Mouse (Mus musculus) small intestine, adult 2 months (tissue): ENCODE measurements around the gene Rad51b. TPM values are rescaled to one million over a fixed set of nuclear protein-coding genes. Genes with fewer than 3 reads are reported as not detected.

Experiments used
- H3K27ac ChIP-seq: fragments of 200-500 bp; 2 replicates; pipeline ENCODE4 v1.5.1; 2012; ENCODE audit warnings: low read depth, low read length, control low read depth, inconsistent platforms; ENCODE audit not compliant: insufficient read depth
- H3K27me3 ChIP-seq: fragments of 200-500 bp; 2 replicates; pipeline ENCODE4 v1.6.1; 2012; ENCODE audit warnings: mild to moderate bottlenecking, moderate library complexity, low read length, inconsistent platforms; ENCODE audit not compliant: control insufficient read depth, insufficient read depth
- H3K36me3 ChIP-seq: fragments of 200-500 bp; 2 replicates; pipeline ENCODE4 v1.6.1; 2012; ENCODE audit warnings: mild to moderate bottlenecking, low read length, control low read depth, inconsistent platforms; ENCODE audit not compliant: control insufficient read depth, insufficient read depth
- H3K4me1 ChIP-seq: fragments of 200-500 bp; 2 replicates; pipeline ENCODE4 v1.6.1; 2012; ENCODE audit warnings: low read length, inconsistent platforms, mixed read lengths; ENCODE audit not compliant: control insufficient read depth, insufficient read depth, insufficient read length
- H3K4me3 ChIP-seq: fragments of 200-500 bp; 2 replicates; pipeline ENCODE4 v1.5.1; 2012; ENCODE audit warnings: low read depth, mild to moderate bottlenecking, control low read depth, inconsistent platforms, low read length, moderate library complexity
- CTCF ChIP-seq: fragments of 200-500 bp; IDR thresholded peaks from 2 replicates; pipeline ENCODE4 v1.5.1; 2012; ENCODE audit warnings: low read depth, mild to moderate bottlenecking, control low read depth, inconsistent platforms, low read length, moderate library complexity, mixed read lengths; ENCODE audit not compliant: insufficient replicate concordance, insufficient read length; ENCODE audit errors: extremely low read depth
- POLR2A ChIP-seq: fragments of 200-500 bp; IDR thresholded peaks from 2 replicates; pipeline ENCODE4 v1.6.1; 2012; ENCODE audit warnings: low read depth, mild to moderate bottlenecking, control low read depth, inconsistent platforms, low read length, moderate library complexity
- WGBS: fragments of 180-500 bp; shearing (Covaris S2); methylation state at CpG from one replicate; pipeline ENCODE4 v1.1.7; 2018; 5-methylcytosine and 5-hydroxymethylcytosine counted together
- polyA plus RNA-seq: library from polyadenylated mRNA; depleted of rRNA; stranded (reverse); fragments of >200 nt; gene quantifications from 2 replicates; pipeline ENCODE4 v1.2.3, GENCODE M21; 2012

The Rad51b gene
- polyA plus RNA-seq, 1 experiment, result 0.46 TPM

DNA sequence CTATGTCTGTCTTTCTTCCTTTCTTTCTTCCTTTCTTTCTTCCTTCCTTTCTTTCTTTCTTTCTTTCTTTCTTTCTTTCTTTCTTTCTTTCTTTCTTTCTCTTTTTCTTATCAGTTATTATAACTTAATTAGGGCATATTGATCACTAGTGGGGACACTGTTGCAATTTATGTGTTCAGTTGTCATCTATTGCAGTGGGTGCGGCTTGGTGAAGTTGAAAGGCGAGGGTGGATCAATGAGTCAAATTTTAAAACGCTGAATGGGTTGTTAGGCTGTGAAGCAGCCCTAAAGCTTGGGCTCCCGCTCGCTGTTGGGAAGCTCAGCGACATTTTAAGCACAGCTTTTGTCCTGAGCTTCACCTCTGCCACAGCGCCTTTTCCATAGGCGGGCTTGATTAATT lies 139.0 kb downstream of the Rad51b start:
- Histone ChIP-seq H3K36me3 (no peaks in the 10 kb centered on the region), H3K4me3 (no peak overlapping the region), H3K4me1 (peaks cover 2% of the 10 kb centered on the region; the same call in 1 of the 2 replicates), H3K27me3 (no peaks in the 10 kb centered on the region), H3K27ac (no peak overlapping the region)
- WGBS, result 54% methylated on average over 8 of the region's 8 CpGs
- TF ChIP-seq CTCF, result no peak
- TF ChIP-seq POLR2A, result no peak

DNA sequence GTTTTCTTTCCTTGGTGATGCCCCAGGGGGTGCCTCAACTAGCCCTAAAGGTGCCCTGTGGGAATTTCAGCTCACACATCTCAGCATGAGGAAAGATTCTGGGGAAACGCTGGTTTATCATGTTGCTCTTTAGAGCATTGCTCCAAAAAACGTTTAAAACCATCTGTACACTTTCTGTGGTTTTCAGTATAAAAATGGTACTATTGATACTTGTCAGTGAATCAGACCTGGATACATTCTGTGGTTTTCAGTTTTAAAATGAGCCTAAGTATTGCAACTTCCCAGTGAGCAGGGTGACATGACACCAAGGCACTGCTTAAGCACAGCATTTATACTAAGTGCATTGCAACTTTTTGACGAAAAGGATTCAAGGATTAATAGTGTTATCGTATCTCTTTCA lies 139.8 kb downstream of the Rad51b start:
- Histone ChIP-seq H3K4me1 (peaks cover 6% of the 10 kb centered on the region; the same call in 1 of the 2 replicates), H3K4me3 (no peak overlapping the region), H3K27me3 (no peaks in the 10 kb centered on the region), H3K36me3 (no peaks in the 10 kb centered on the region), H3K27ac (no peak overlapping the region)
- 74% methylated on average over 4 of the region's 4 CpGs for WGBS
- no peak for TF ChIP-seq POLR2A
- no peak for TF ChIP-seq CTCF

DNA sequence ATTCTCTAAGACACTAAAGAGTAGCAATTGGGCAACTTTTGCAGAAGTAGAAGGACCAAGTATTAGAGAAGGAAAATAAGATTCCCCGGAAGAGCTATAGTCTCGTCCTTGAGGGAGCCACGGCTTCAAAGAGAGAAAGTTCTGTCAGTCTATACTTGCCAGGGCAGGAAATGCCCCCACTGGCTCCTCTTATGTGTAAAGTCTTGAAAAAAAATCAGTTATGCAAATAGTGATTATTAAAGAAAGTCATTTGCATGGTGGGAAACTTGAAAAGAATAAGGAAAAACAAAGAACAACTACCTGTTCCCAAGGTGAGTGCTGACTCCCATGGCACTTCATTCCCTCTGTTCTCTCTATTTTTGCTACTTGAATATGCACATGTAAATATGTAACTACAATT lies 140.5 kb downstream of the Rad51b start:
- H3K27ac ChIP-seq, result no peak overlapping the region

DNA sequence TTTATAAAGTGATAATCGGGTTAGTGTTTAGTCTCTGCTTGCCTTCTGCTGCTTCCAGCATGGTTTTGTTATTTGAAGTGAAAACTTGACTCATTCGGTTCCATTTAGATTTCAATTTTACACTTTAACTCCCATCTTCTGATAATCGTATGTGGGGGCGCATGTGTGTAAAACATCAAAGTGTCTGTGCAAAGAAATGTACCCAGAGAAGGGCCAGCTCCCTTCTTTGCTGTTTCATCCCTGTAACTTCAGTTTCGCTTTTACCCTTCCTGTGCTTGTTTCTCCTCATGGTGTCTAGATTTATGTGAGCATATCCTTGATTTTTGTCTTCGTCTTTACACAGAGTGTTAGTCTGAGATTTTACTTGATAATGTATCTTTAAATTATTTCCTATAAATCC lies 142.9 kb downstream of the Rad51b start:
- no peaks in the 10 kb centered on the region for H3K27me3 ChIP-seq
- TF ChIP-seq CTCF (no peak), POLR2A (no peak)
- no peaks in the 10 kb centered on the region for H3K36me3 ChIP-seq
- no peak overlapping the region for H3K4me3 ChIP-seq
- no peak overlapping the region for H3K27ac ChIP-seq
- H3K4me1 ChIP-seq, result peaks cover 8% of the 10 kb centered on the region; the same call in 1 of the 2 replicates
- WGBS, result 68% methylated on average over 6 of the region's 6 CpGs

More for the DNA sequence above, 140.5 kb downstream of the Rad51b start:
- Histone ChIP-seq H3K36me3 (no peaks in the 10 kb centered on the region), H3K27me3 (no peaks in the 10 kb centered on the region), H3K4me1 (peaks cover 8% of the 10 kb centered on the region; the same call in 1 of the 2 replicates), H3K4me3 (no peak overlapping the region)
- TF ChIP-seq CTCF (no peak), POLR2A (no peak)
- 75% methylated on average over 3 of the region's 3 CpGs for WGBS

DNA sequence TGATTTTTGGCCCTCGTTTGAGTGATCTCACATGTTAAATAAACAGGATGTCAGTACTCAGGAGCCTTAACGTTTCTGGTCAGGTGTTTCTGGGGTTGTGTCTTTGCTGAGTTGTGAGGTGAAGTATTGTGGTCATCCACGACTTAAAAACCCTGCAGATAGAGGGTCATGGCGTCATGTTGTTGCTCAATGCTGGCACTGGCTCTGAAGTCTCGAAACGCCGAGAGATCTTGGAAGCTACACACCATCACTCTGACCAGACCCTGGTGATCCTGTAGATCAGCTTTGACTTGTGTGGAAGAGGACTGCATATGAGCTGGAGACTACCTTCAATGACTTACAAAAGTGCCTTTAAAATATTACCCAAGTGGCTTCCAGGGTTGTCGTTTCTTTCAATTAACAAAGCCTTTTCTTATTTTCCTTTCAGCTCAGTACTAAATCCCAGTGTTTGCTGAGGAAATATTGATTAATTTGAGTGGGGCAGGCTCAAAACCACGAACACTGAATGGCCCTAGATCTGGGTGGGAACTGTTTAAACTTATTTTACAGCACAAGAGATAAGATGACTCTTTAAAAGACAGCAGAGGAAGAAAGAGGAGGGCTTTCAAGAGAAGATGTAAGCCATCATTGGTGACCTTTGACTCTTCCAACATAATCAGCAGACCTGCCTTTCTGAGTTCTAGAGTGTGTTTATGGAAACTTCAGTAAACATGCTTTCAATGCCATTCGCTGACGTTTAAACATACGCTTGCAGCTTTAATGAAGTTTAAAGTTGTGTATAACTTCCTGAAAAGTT lies 144.3 kb downstream of the Rad51b start:
- TF ChIP-seq CTCF, result no peak
- no peak for TF ChIP-seq POLR2A
- Histone ChIP-seq H3K36me3 (no peaks in the 10 kb centered on the region), H3K4me1 (peaks cover 8% of the 10 kb centered on the region; the same call in 1 of the 2 replicates), H3K27ac (peak overlapping the region; percentile 86), H3K4me3 (no peak overlapping the region), H3K27me3 (no peaks in the 10 kb centered on the region)
- 11% methylated on average over 12 of the region's 12 CpGs for WGBS

DNA sequence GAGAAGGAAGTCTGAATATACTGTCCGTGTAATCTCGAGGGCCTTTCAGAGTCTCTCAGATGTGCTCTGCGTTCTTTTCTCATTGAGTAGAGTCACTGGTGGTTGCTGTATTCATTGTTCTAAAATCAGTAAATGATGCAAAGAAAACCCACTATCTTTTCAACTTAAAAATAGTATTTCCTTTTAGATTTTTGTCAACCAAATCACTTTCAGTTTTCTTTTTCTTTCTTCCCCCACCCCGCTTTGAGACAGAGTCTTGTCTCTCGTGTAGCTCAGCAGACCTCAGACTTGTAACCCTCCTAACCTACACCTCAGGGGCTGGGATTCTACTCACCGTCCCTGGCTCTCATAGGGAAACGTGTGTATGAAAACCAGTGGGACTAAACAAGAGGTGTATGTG lies 145.0 kb downstream of the Rad51b start:
- TF ChIP-seq CTCF, result no peak
- TF ChIP-seq POLR2A, result no peak
- Histone ChIP-seq H3K36me3 (no peaks in the 10 kb centered on the region), H3K4me3 (no peak overlapping the region), H3K4me1 (peaks cover 12% of the 10 kb centered on the region), H3K27me3 (no peaks in the 10 kb centered on the region), H3K27ac (peak overlapping the region; percentile 86)
- WGBS, result 25% methylated on average over 7 of the region's 7 CpGs

DNA sequence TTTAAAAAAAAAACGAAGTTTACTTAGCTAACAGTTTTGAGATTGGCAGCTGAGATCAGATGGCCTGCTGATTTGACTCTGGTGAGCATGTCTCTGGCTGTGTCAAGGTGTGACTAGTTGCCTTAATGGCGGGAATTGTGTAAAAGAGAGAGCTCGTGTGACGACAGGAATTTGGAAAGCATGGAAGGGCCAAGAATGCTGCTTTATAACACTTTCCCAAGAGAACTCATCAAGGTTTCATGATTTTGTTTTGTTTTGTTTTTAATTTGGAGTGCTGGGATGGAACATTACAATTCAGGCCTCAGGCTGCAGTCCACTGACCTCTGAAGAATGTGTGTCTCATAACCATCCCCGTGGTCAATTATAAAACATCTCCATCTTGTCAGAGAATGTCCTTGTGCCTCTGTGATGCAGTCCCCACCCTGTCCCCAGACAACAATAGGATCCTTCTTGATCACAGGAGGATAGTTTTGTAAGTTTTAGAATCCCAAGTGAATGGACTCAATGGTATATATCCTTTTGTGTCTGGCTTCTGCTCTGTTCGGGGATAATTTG lies 145.8 kb downstream of the Rad51b start:
- Histone ChIP-seq H3K36me3 (no peaks in the 10 kb centered on the region), H3K27me3 (no peaks in the 10 kb centered on the region), H3K4me3 (no peak overlapping the region), H3K27ac (peak overlapping the region; percentile 86; the same call in 1 of the 2 replicates), H3K4me1 (peaks cover 14% of the 10 kb centered on the region)
- no peak for TF ChIP-seq CTCF
- no peak for TF ChIP-seq POLR2A
- 58% methylated on average over 6 of the region's 6 CpGs for WGBS
